Mouse (Mus musculus) heart, adult 8-10 months (tissue): Measurements from ENCODE around the gene Pvrig. TPM values are rescaled to one million over a fixed set of nuclear protein-coding genes. Genes with fewer than 3 reads are reported as not detected.
"Not testable (repeated sequence)": the region's sequence is repeated elsewhere in the genome, so short reads cannot be mapped to it uniquely, and the experiment has no call there.

ENCODE experiments used
- DNase-seq: peaks from one replicate; pipeline ENCODE4 v3.0.0; 2022; ENCODE audit warnings: low spot score
- total RNA-seq, 4 experiments: library from RNA; stranded (reverse); gene quantifications; 2 replicates each; pipeline ENCODE4 v1.2.4; 2022

Gene Pvrig
- total RNA-seq = under 1 TPM in 1 of 4 experiments, not detected in 3; 0.52 TPM

DNA sequence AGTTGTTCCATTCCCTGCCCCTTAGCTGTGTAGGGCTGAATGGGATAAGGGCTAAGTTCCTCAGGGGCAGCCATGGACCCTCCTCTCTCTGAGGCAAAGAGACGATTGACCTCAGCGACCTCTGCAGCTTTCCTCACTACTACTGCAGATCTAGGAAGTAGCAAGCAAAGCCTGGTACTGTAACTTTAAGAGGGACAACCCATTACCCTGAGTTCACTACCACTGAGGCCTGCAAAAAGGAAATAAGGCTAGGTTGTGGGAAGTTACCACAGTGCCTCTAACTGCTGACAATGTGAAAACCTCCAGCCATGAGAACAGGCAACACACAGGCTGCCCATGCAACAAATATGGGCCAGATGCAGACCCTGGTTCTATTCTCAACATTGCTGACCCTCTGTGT is at the start of gene Pvrig:
Gene Pvrig (plus strand): TSS at position 301 of the 400 bp plus-strand sequence.
- peak; percentile 3 for DNase-seq

DNA sequence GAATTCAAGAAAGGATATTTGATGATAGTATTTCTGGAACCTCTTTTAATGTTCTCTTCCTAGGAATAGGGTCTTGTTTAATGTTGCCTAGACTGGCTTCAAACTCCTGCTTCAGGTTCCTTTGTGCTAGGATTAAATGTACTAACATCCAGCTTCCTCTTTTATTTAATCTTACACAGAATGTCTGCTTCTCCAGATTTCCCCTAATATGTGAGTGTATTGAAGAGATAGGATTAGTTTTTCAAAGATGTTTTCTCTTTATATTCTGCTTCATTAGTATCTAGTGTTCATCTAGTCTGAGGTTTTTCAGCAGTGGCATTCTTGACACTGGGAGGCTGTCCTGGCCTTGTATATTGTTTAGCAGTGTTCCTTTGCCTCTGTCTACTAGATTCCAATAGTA is 47.6 kb upstream of the Pvrig start:
- no peak for DNase-seq

DNA sequence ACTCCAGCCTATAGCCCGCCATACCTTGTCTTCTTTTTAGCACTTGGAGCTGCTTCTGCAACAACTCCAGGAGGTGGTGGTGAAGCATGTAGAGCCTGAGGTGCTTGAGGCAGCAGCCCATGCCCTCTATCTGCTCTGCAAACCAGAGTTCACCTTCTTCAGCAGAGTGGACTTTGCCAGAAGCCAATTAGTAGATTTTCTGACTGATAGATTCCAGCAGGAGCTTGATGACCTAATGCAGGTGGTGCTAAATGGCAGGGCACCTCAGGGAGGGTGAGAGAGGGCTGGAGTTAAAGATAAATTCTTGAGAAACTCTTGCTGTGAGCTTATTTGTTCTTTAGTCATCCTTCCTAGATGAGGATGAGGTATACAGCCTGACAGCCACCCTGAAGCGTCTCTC is 42.1 kb upstream of the Pvrig start:
- no peak for DNase-seq

DNA sequence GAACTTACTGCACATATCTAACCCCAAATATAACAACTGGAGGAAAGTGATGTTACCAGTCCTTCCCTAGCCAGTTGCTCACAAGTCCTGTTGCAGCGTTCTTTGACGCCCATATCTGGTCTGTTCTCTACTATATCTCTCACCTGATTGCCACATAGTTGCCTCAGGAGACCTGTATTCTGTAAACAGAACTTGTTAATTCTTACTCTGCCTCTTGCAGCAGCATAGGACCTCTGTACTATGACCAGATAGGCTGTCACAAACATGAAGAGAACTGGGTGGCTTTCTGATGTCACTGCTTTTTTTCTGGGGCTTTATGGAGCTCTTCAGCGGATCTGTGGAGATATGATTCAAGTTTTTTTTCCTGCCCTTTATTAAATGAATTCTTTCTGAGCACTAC is 29.0 kb upstream of the Pvrig start:
- DNase-seq = no peak

DNA sequence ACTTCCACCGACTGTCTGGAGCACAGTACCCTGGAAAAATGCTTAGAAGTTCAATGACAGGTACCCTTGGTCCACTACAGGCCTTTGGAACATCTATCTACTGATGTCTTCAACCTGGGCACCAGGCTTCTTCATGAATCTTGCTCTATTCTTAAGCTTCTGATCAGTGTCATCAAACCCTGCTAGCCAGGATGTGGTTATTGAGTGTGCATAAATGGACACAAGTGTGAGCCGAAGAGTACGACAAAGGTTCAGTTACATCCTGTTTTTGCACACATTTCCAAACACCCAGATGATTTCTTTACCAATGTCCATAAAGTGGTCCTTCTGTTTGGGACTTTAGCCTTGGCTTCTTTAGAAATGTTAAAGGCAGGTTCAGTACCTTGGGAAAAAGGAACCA is 1.5 kb downstream of the Pvrig start:
- no peak for DNase-seq

DNA sequence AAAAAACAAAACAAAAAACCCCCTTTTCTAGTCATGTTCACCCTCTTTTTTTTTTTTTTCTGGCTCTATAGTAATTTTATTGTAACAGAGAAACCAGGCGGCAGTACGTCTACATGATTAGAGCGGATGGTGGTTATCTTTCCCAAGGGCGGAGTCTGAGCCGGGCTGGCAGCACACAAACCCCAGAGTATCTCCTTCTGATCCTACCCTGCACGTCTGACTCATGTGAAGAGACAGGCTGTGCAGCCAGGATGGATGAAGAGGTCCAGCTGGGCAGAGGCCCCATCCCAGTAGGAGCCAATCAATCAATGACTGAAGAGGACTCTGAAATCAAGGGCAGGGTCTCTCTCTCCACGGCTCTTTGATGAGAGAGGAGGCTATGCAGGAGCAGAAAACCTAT is 21.4 kb downstream of the Pvrig start:
- not testable (repeated sequence) for DNase-seq

DNA sequence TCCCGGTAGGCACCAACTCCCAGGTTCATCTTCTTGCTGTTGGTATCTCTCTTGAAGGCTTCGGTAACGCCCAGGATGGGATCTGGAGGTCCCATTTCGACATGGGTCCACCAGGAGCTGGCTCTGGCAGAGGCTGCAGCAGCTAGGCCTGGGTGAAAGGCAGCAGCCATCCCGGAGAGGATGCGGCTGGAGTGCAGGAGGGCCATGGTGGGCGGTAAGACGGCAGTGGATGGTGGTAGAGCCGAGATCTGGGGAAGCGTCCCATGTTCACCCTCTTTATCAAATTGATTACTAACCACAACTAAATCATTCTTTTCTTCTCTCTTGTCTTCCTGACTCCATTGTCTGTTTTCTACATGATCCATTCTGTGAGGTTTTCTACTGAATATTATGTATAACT is 23.6 kb downstream of the Pvrig start:
- not testable (repeated sequence) for DNase-seq

Other genes with a start within 250 kb of the Pvrig start
- gene Zscan21, start 225.1 kb upstream of the Pvrig start, total RNA-seq = 10 to 100 TPM; 11.2 to 12.9 (median 11.9) TPM
- gene Zfp113, start 186.2 kb upstream of the Pvrig start, total RNA-seq = 1 to 10 TPM; 6.2 to 8.5 (median 8.3) TPM
- gene Cops6, start 180.9 kb upstream of the Pvrig start, total RNA-seq = 100 to 1,000 TPM; 117 to 139 (median 133) TPM
- gene Ap4m1, start 170.0 kb upstream of the Pvrig start, total RNA-seq = 10 to 100 TPM in 1 of 4 experiments, 1 to 10 TPM in 3; 6.0 to 11.3 (median 7.6) TPM
- gene Mcm7, start 169.5 kb upstream of the Pvrig start, total RNA-seq = 10 to 100 TPM in 1 of 4 experiments, 1 to 10 TPM in 3; 7.2 to 11.5 (median 8.2) TPM
- 10 to 100 TPM; 32.6 to 34.7 (median 34.2) TPM for gene Taf6, start 154.5 kb upstream of the Pvrig start, total RNA-seq
- gene Cnpy4, start 154.5 kb upstream of the Pvrig start, total RNA-seq = 1 to 10 TPM; 4.9 to 7.0 (median 5.9) TPM
- gene Mblac1, start 147.6 kb upstream of the Pvrig start, total RNA-seq = 1 to 10 TPM; 1.8 to 4.3 (median 2.4) TPM
- 1 to 10 TPM in 1 of 4 experiments, under 1 TPM in 3; 0.56 to 1.3 (median 0.66) TPM for gene Nxpe5, start 116.1 kb upstream of the Pvrig start, total RNA-seq
- 10 to 100 TPM; 54.5 to 61.7 (median 56.2) TPM for gene Lamtor4, start 86.5 kb upstream of the Pvrig start, total RNA-seq
- 1 to 10 TPM; 2.7 to 4.4 (median 3.4) TPM for gene BC037034, start 77.9 kb upstream of the Pvrig start, total RNA-seq
- under 1 TPM in 1 of 4 experiments, not detected in 3; 0.17 TPM for gene Gal3st4, start 69.1 kb upstream of the Pvrig start, total RNA-seq
- not detected for gene Gm43720, start 62.0 kb upstream of the Pvrig start, total RNA-seq
- under 1 TPM in 2 of 4 experiments, not detected in 2; 0.22 to 0.34 TPM for gene Gpc2, start 62.0 kb upstream of the Pvrig start, total RNA-seq
- gene Stag3, start 61.7 kb upstream of the Pvrig start, total RNA-seq = not detected
- gene Zfp157, start 99.5 kb downstream of the Pvrig start, total RNA-seq = 1 to 10 TPM; 3.8 to 7.6 (median 5.1) TPM
- not detected for gene 1700123K08Rik, start 222.8 kb downstream of the Pvrig start, total RNA-seq